Mouse (Mus musculus) brown adipose tissue, adult 24 weeks (tissue): ENCODE data around the gene Slc25a11. TPM values are rescaled to one million over a fixed set of nuclear protein-coding genes. Genes with fewer than 3 reads are reported as not detected.

Source experiments
- H3K27ac ChIP-seq: fragments of 200-500 bp; replicated peaks from 2 replicates; pipeline ENCODE4 v1.5.1; 2012; ENCODE audit warnings: low read depth, mild to moderate bottlenecking, low read length
- H3K4me1 ChIP-seq: fragments of 200-500 bp; 2 replicates; pipeline ENCODE4 v1.6.1; 2012; ENCODE audit warnings: low read length, mixed read lengths; ENCODE audit not compliant: control insufficient read depth, insufficient read depth, insufficient read length
- H3K4me3 ChIP-seq: fragments of 200-500 bp; 2 replicates; pipeline ENCODE4 v1.5.1; 2012; ENCODE audit warnings: low read depth, mild to moderate bottlenecking, low read length, moderate library complexity; ENCODE audit not compliant: insufficient read depth
- polyA plus RNA-seq: library from polyadenylated mRNA; stranded (reverse); fragments of >200 nt; gene quantifications from 2 replicates; pipeline ENCODE4 v1.2.4, GENCODE M21; 2012; ENCODE audit not compliant: missing spikeins, insufficient read depth, insufficient read length

Slc25a11 gene
- polyA plus RNA-seq, 1 experiment, result 166 TPM

- Histone ChIP-seq H3K4me1 (no peaks in the 10 kb centered on the region), H3K4me3 (no peak overlapping the region), H3K27ac (no peak overlapping the region)
Measured at GRCm38 (mm10) chr11:70674014-70674413, 26.7 kb upstream of the Slc25a11 start.

- no peaks in the 10 kb centered on the region for H3K4me1 ChIP-seq
- no peak overlapping the region for H3K27ac ChIP-seq
- no peak overlapping the region for H3K4me3 ChIP-seq
Measured at GRCm38 (mm10) chr11:70671333-70672047, 24.2 kb upstream of the Slc25a11 start.

GRCm38 (mm10) chr11:70670483-70670882 is 23.2 kb upstream of the Slc25a11 start:
- H3K27ac ChIP-seq, result no peak overlapping the region
- no peaks in the 10 kb centered on the region for H3K4me1 ChIP-seq
- H3K4me3 ChIP-seq, result peak overlapping the region; percentile 74; the same call in 1 of the 2 replicates

- peak overlapping the region; percentile 74 for H3K4me3 ChIP-seq
- no peaks in the 10 kb centered on the region for H3K4me1 ChIP-seq
- H3K27ac ChIP-seq, result peak overlapping the region; percentile 87
Measured at GRCm38 (mm10) chr11:70669582-70670345, 22.5 kb upstream of the Slc25a11 start.

GRCm38 (mm10) chr11:70668771-70669505 is 21.7 kb upstream of the Slc25a11 start, which contains the start of gene Spag7:
Spag7 (minus strand) TSS chr11:70669416.
- H3K4me3 ChIP-seq, result peak within 1 kb of the TSS; percentile 74
- peak within 1 kb of the TSS; percentile 88 for H3K27ac ChIP-seq
- no peaks in the 10 kb centered on the region for H3K4me1 ChIP-seq

GRCm38 (mm10) chr11:70668335-70668770 is 21.1 kb upstream of the Slc25a11 start:
- peak overlapping the region; percentile 53 for H3K27ac ChIP-seq
- H3K4me3 ChIP-seq, result peak overlapping the region; percentile 62

GRCm38 (mm10) chr11:70667271-70668150 is 20.2 kb upstream of the Slc25a11 start:
- Histone ChIP-seq H3K4me1 (no peaks in the 10 kb centered on the region), H3K27ac (peak overlapping the region; percentile 29; the same call in 1 of the 2 replicates), H3K4me3 (0 out of 2 replicates have a peak overlapping the region, but pooled peaks have one; percentile 5)

More at GRCm38 (mm10) chr11:70668335-70668770, 21.1 kb upstream of the Slc25a11 start:
- no peaks in the 10 kb centered on the region for H3K4me1 ChIP-seq

- Histone ChIP-seq H3K4me1 (no peaks in the 10 kb centered on the region), H3K4me3 (no peak overlapping the region), H3K27ac (no peak overlapping the region)
Measured at GRCm38 (mm10) chr11:70666687-70667086, 19.4 kb upstream of the Slc25a11 start.

- Histone ChIP-seq H3K27ac (no peak overlapping the region), H3K4me1 (no peaks in the 10 kb centered on the region), H3K4me3 (no peak overlapping the region)
Measured at GRCm38 (mm10) chr11:70664741-70665140, 17.5 kb upstream of the Slc25a11 start.

- H3K27ac ChIP-seq, result no peak overlapping the region
- no peak overlapping the region for H3K4me3 ChIP-seq
- no peaks in the 10 kb centered on the region for H3K4me1 ChIP-seq
Measured at GRCm38 (mm10) chr11:70663957-70664356, 16.7 kb upstream of the Slc25a11 start.

GRCm38 (mm10) chr11:70663101-70663500 is 15.8 kb upstream of the Slc25a11 start:
- Histone ChIP-seq H3K4me1 (no peaks in the 10 kb centered on the region), H3K4me3 (no peak overlapping the region), H3K27ac (no peak overlapping the region)

GRCm38 (mm10) chr11:70660571-70660970 is 13.3 kb upstream of the Slc25a11 start:
- no peak overlapping the region for H3K4me3 ChIP-seq
- H3K4me1 ChIP-seq, result no peaks in the 10 kb centered on the region
- H3K27ac ChIP-seq, result no peak overlapping the region

- no peaks in the 10 kb centered on the region for H3K4me1 ChIP-seq
- no peak overlapping the region for H3K27ac ChIP-seq
- no peak overlapping the region for H3K4me3 ChIP-seq
Measured at GRCm38 (mm10) chr11:70658942-70659341, 11.7 kb upstream of the Slc25a11 start.

GRCm38 (mm10) chr11:70658521-70658920 is 11.2 kb upstream of the Slc25a11 start:
- Histone ChIP-seq H3K4me3 (no peak overlapping the region), H3K27ac (no peak overlapping the region), H3K4me1 (no peaks in the 10 kb centered on the region)
